Mouse (Mus musculus): Measurements from ENCODE around the gene Fkbpl.
A peak's percentile ranks its signal among the peaks of the same experiment; 100 is the strongest.

DNA sequence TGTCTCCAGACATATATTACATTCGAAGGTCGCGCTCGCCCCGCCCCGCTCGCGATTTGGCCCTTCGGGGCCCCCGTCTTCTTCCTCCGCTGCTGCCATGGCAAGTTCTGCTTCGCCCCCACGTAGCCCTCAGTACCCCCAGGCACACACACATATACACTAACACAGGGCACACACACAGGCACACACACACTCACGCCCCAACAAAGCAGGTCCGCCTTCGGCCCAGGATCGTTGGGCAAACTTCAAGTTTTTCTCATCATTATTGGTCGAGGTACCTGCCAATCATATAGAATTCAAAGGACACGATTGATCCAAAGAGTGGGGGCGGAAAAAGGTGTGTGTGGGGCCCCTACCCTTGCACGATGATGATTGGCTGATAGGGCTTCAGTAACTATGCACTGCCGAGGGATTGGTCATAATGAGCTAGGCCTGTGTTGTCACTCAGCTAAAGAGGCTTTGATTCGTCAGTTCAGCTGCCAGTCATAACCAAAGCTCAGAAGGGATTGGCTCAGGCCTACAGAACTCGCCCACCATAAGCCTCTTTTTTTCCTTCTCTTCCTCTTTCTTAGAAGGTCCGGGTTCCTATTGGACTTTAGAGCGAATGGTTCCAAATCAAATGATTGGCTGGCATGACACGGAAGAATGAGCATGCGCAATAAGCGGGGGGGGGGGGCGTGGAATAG, 41.0 kb upstream of the Fkbpl start, which contains the start of gene Rnf5:
- TF ChIP-seq ZNF384 (IDR thresholded peaks at IDR 0.05; ENCODE audit: low read depth, low read length) (peak; percentile 96), CTCF (IDR thresholded peaks at IDR 0.05 in 2 of 3, conservative IDR thresholded peaks at IDR 0.05 in 1 of 3; ENCODE audit: control insufficient read depth in 1 of 3, insufficient read depth in 1 of 3, low read depth in 2 of 3, low read length in 3 of 3, poor library complexity in 1 of 3, severe bottlenecking in 1 of 3) (no peak), SIN3A (IDR thresholded peaks at IDR 0.05; ENCODE audit: low read length) (peak; percentile 88), EP300 (IDR thresholded peaks at IDR 0.05; ENCODE audit: low read depth in 1 of 2, low read length in 2 of 2) (no peak), ELF1 (IDR thresholded peaks at IDR 0.05; ENCODE audit: low read depth, low read length) (peak; percentile 81), E2F4 (IDR thresholded peaks at IDR 0.05; ENCODE audit: borderline replicate concordance, low read depth, low read length) (no peak), MAX (IDR thresholded peaks at IDR 0.05; ENCODE audit: low read length) (peak; percentile 67; the same call in 1 of the 2 replicates), MAFK (IDR thresholded peaks at IDR 0.05; ENCODE audit: borderline replicate concordance, low read depth, low read length) (no peak), USF1 (IDR thresholded peaks at IDR 0.05; ENCODE audit: low read depth, low read length) (no peak), UBTF (IDR thresholded peaks at IDR 0.05; ENCODE audit: borderline replicate concordance, insufficient read depth, low read depth, low read length) (no peak), GABPA (IDR thresholded peaks at IDR 0.05; ENCODE audit: low read depth, low read length) (no peak), RAD21 (IDR thresholded peaks at IDR 0.05; ENCODE audit: low read depth, low read length) (no peak), RCOR1 (IDR thresholded peaks at IDR 0.05; ENCODE audit: low read depth, low read length) (no peak), ZMIZ1 (IDR thresholded peaks at IDR 0.05; ENCODE audit: low read depth, low read length) (no peak)
